In genomic region chr10:21364946-21365345, GRCm38 (mm10) we compare ENCODE assay signal across 14 mouse cellular contexts. TPM values are rescaled to one million over a fixed set of nuclear protein-coding genes. Genes with fewer than 3 reads are reported as not detected.
DNase-seq lines count a peak whose midpoint lies in the region.
"Had no signal": no experiment of that assay in that cellular context is flagged by ENCODE, and none has a peak within 500 bp of the region (broad histone marks: within the 10 kb centered on the region; RNA-seq: fewer than 3 reads in every experiment).

No protein-coding gene starts in this region.

- intact Hi-C loops in heart, postnatal 14 days (cut with DNase I) = no loop called here

- DNase-seq in heart, adult 11 months = peak; percentile 59
- no peak for DNase-seq in heart, postnatal 14 days
- DNase-seq in induced T-regulatory cell, adult 2 months (ENCODE audit: low read depth) = peak; percentile 37
- DNase-seq in right cerebral cortex, adult 2 months (ENCODE audit: low spot score in 2 of 2) = no peak
- DNase-seq: adrenal gland, adult 2 months; adrenal gland, adult 8-10 months; adrenal gland, postnatal 10 days; adrenal gland, postnatal 14 days; adrenal gland, postnatal 25 days; adrenal gland, postnatal 36 days; B cell, adult 2 months; cerebellum, adult 11 months; cerebellum, adult 11-12 months; cerebellum, adult 18-20 months had no signal

RNA-seq across cellular contexts. Expression of gene Aldh8a1, which starts 12.1 kb away (rescaled TPM):
- total RNA-seq in heart, postnatal 14 days (2021) = not detected
- total RNA-seq: adrenal gland, postnatal 36 days had no signal

Comparison
In these comparisons a context has a peak if more than half of its experiments do, and no peak if none do; other contexts are left out.
1. DNase-seq: peak in heart, adult 11 months (single experiment) and induced T-regulatory cell, adult 2 months (single experiment); none in heart, postnatal 14 days (0 of 2) and right cerebral cortex, adult 2 months (0 of 2).